Mouse (Mus musculus) layer of hippocampus, adult 18-20 months (tissue): ENCODE results near the gene Olfr743. TPM values are rescaled to one million over a fixed set of nuclear protein-coding genes. Genes with fewer than 3 reads are reported as not detected.
"Not testable (repeated sequence)": the region's sequence is repeated elsewhere in the genome, so short reads cannot be mapped to it uniquely, and the experiment has no call there.

Experiments used
- DNase-seq, 2 experiments: peaks; one replicate each; pipeline ENCODE4 v3.0.0; 2022; ENCODE audit warnings: low spot score in 2 of 2
- long read RNA-seq: library from polyadenylated mRNA; stranded (forward); transcript quantifications from one replicate; pipeline ENCODE4 v2.0.0, GENCODE M21; 2021
- total RNA-seq, 2 experiments: library from RNA; stranded (reverse); gene quantifications; 2 replicates each; pipeline ENCODE4 v1.2.3; 2021

The Olfr743 gene
- not detected for total RNA-seq
- long read RNA-seq, result 0 reads

DNA sequence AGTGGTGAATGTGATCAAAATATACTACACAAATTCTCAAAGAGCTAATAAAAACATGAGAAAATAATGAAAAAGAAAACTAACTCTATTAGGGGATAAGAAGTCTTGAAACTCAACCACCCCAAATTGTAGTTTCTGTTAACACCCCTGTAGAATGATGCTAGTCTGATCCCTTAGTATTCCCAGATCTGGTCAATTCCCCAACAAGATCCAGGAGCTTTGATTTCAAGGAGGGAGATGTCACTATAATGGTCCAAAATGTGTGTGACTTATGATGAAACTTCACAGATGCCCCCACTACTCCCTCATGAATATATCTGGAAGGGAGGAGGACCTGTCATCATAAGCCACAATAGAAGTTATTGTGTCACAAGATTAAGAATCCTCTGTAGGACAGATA, at the start of gene Olfr743:
Gene Olfr743, plus strand, starts transcription at position 301 of the 400 bp plus-strand sequence.
- no peak for DNase-seq

DNA sequence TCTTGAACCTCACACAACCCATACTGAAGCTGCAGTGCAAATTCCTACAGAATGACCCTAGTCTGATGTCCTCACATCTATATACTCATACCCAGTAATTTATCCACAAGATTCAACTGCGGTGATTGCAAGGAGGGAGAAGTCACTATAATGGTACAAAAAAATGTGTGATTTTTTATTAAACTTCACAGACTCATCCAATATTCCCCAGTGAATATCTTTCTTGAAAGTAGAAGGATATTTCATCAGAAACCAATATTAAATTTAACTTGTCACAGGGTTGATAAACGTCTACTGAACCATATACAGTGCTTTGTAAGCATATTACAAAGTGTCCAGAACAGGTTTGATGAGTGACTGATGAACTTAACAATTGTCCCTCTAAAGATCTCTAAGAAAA, 49.2 kb upstream of the Olfr743 start, which contains the start of gene Olfr741:
Gene Olfr741, plus strand, starts transcription at position 301 of the 400 bp plus-strand sequence.
- no peak for DNase-seq

DNA sequence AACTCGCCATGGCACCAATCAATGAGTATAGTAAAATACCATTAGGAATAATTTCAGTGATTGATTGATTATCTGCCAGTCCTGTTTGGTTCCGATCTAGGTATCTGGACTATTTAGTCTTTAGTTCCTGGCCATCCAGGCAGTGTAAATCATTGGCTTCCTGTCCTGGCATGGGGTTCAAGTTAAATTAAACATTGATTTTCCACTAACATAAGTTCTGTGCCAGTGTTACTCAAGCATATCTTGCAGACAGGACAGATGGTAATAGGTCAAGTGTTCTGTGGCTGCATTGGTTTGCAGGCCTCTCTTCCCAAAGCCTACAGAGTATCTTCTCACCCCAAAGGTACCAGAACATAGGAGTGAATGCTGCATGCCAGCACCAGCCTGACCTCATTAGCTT, 43.2 kb upstream of the Olfr743 start:
- no peak for DNase-seq

DNA sequence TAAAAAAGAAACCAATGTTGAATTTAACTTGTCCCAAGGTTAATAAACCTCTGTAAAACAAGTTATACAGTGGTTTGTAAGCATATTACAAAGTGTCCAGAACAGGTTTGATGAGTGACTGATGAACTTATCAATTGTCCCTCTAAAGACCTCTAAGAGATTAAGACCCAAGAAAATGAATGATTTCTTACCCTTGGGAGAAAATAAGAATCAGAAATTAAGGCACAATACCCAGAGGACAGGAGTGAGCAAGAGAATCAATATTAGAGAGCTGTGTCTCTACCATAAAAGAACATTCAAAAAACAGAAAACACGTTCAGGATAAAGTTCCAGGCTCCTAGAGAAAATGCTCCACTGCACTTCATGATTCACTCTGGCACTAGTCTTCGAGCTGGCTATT, 18.3 kb upstream of the Olfr743 start, which contains the start of gene Olfr742:
Gene Olfr742, plus strand, starts transcription at position 301 of the 400 bp plus-strand sequence.
- no peak for DNase-seq

DNA sequence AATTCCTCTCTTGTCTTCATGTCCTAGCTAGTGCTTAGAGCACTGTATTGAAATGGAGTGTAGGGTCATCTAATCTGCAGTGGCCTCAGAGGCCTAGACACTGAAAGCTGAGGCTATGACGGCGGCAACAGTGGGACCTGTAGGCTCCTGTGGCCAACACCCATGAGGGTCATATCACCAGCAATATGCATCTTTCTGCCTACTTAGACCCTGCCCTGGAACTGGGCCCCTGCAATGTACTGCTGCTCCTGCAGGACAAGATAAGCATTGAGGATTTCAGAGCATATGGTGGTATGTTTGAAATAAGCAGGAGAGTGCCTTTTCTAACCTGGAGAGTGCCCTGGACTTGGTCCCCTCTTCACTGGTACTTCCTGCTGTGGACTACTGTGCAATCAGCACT, 31.1 kb downstream of the Olfr743 start:
- DNase-seq, result no peak

DNA sequence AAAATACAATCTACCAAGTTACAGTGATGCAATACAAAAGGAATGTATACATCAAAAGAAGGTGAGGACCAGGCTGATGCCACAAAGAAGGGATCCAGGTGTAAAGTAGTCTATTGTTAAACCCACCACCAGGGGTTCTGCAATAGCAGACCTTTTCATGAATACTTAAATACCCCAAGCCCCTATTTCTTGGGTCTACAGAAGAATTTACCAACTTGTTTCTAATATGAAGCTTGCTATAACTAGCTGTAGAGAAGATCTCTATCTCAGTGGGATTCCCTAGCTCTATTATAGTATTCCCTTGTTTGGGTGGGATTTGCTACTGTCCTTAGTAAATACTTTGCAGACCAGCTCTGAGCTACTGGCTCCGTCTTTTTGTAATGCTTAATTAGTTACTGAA, 51.4 kb downstream of the Olfr743 start:
- DNase-seq, result not testable (repeated sequence)

Other genes starting within 250 kb of the Olfr743 start
- gene Olfr732, start 237.6 kb upstream of the Olfr743 start, total RNA-seq, result not detected
- not detected for gene Olfr733, start 220.3 kb upstream of the Olfr743 start, total RNA-seq
- gene Olfr734, start 195.1 kb upstream of the Olfr743 start, total RNA-seq, result not detected
- not detected for gene Olfr735, start 173.0 kb upstream of the Olfr743 start, total RNA-seq
- not detected for gene Tlr11, start 163.9 kb upstream of the Olfr743 start, total RNA-seq
- not detected for gene Olfr736, start 140.7 kb upstream of the Olfr743 start, total RNA-seq
- not detected for gene Olfr738, start 114.3 kb upstream of the Olfr743 start, total RNA-seq
- gene Olfr739, start 103.2 kb upstream of the Olfr743 start, total RNA-seq, result not detected
- gene Olfr740, start 76.3 kb upstream of the Olfr743 start, total RNA-seq, result not detected
- gene Olfr741, start 49.1 kb upstream of the Olfr743 start, total RNA-seq, result not detected
- gene Olfr742, start 18.2 kb upstream of the Olfr743 start, total RNA-seq, result not detected
- not detected for gene Olfr744, start 93.0 kb downstream of the Olfr743 start, total RNA-seq
- gene Olfr745, start 117.5 kb downstream of the Olfr743 start, total RNA-seq, result not detected
- not detected for gene Olfr746, start 125.2 kb downstream of the Olfr743 start, total RNA-seq
- not detected for gene Olfr747, start 171.4 kb downstream of the Olfr743 start, total RNA-seq
- not detected for gene Olfr748, start 185.5 kb downstream of the Olfr743 start, total RNA-seq
- gene Olfr749, start 223.3 kb downstream of the Olfr743 start, total RNA-seq, result not detected